Mouse (Mus musculus) erythroblast, embryonic 14.5 days (primary cell): ENCODE data around the gene Rxrb. TPM values are rescaled to one million over a fixed set of nuclear protein-coding genes. Genes with fewer than 3 reads are reported as not detected.

ENCODE experiments used
- H3K27me3 ChIP-seq: 2 replicates; pipeline ENCODE4 v1.6.1; 2012; ENCODE audit warnings: inconsistent platforms; ENCODE audit not compliant: control insufficient read depth
- H3K36me3 ChIP-seq: 2 replicates; pipeline ENCODE4 v1.6.1; 2012; ENCODE audit warnings: mild to moderate bottlenecking, inconsistent platforms; ENCODE audit not compliant: control insufficient read depth
- H3K4me1 ChIP-seq: 2 replicates; pipeline ENCODE4 v1.6.1; 2012; ENCODE audit warnings: inconsistent platforms; ENCODE audit not compliant: control insufficient read depth
- H3K4me3 ChIP-seq: replicated peaks from 2 replicates; pipeline ENCODE3; 2012; ENCODE audit warnings: moderate library complexity, mild to moderate bottlenecking, inconsistent platforms
- H3K9me3 ChIP-seq: 2 replicates; pipeline ENCODE4 v1.6.1; 2012; ENCODE audit warnings: low read length, inconsistent platforms, mixed read lengths; ENCODE audit not compliant: control insufficient read depth
- GATA1 ChIP-seq: IDR thresholded peaks from 2 replicates; pipeline ENCODE4 v1.6.1; 2012; ENCODE audit warnings: low read length, inconsistent platforms, mixed read lengths
- TAL1 ChIP-seq: IDR thresholded peaks from 3 replicates; pipeline ENCODE4 v1.6.1; 2012; ENCODE audit warnings: low read length, inconsistent platforms, mixed read lengths
- polyA plus RNA-seq: library from polyadenylated mRNA; stranded (reverse); fragments of >175 nt; gene quantifications from 2 replicates; pipeline ENCODE4 v1.2.3, GENCODE M21; 2012

Gene Rxrb
- polyA plus RNA-seq, 1 experiment: 11.3 TPM

- no peak for TF ChIP-seq GATA1
- TF ChIP-seq TAL1: no peak
- Histone ChIP-seq H3K27me3 (peaks cover 35% of the 10 kb centered on the region), H3K36me3 (peaks cover 39% of the 10 kb centered on the region), H3K4me3 (no peak within 1 kb of the TSS), H3K4me1 (peaks cover 17% of the 10 kb centered on the region), H3K9me3 (no peaks in the 10 kb centered on the region)
Measured at GRCm38 (mm10) chr17:34038878-34039561, 7.4 kb downstream of the Rxrb start, which contains the start of gene Col11a2. Gene Col11a2, plus strand, starts transcription at chr17:34039437.

- peaks cover 32% of the 10 kb centered on the region for H3K36me3 ChIP-seq
- H3K4me3 ChIP-seq: no peak overlapping the region
- TF ChIP-seq GATA1: no peak
- no peak for TF ChIP-seq TAL1
- H3K9me3 ChIP-seq: no peaks in the 10 kb centered on the region
- peaks cover 35% of the 10 kb centered on the region for H3K27me3 ChIP-seq
- peaks cover 14% of the 10 kb centered on the region for H3K4me1 ChIP-seq
Measured at GRCm38 (mm10) chr17:34039562-34040450, 8.2 kb downstream of the Rxrb start.

DNA sequence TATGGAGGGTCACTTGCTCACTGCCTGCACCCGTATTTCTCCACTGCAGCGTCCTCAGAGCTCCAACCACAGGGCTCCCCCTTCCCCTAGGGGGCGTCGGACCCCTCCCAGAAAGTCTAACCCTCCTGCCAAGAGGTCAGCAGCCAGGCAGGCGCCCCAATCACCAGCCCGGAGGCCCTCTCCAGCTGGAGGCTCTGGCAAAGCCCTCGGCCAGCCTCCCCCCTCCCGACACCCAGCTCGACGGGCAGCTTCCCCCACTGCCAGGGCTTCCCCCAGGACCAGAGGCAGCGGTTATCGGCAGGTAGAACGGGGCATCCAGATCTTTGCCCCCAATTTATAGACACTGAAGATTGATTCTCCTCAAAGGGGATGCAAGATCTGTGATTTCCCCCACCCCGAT lies 14.3 kb downstream of the Rxrb start:
- H3K36me3 ChIP-seq: no peaks in the 10 kb centered on the region
- no peak for TF ChIP-seq GATA1
- TF ChIP-seq TAL1: no peak
- no peak overlapping the region for H3K4me3 ChIP-seq

GRCm38 (mm10) chr17:34047404-34048050 lies 15.9 kb downstream of the Rxrb start:
- H3K9me3 ChIP-seq: peaks cover 7% of the 10 kb centered on the region
- no peaks in the 10 kb centered on the region for H3K27me3 ChIP-seq
- H3K4me3 ChIP-seq: no peak overlapping the region
- H3K36me3 ChIP-seq: no peaks in the 10 kb centered on the region
- no peaks in the 10 kb centered on the region for H3K4me1 ChIP-seq
- TF ChIP-seq GATA1: no peak
- TF ChIP-seq TAL1: no peak

More for the DNA sequence above, 14.3 kb downstream of the Rxrb start:
- H3K9me3 ChIP-seq: peaks cover 7% of the 10 kb centered on the region
- H3K27me3 ChIP-seq: peaks cover 12% of the 10 kb centered on the region
- no peaks in the 10 kb centered on the region for H3K4me1 ChIP-seq

GRCm38 (mm10) chr17:34057224-34057623 lies 25.6 kb downstream of the Rxrb start:
- Histone ChIP-seq H3K4me3 (no peak overlapping the region), H3K9me3 (no peaks in the 10 kb centered on the region)
- no peak for TF ChIP-seq TAL1
- no peak for TF ChIP-seq GATA1

GRCm38 (mm10) chr17:34068864-34069263 lies 37.3 kb downstream of the Rxrb start:
- Histone ChIP-seq H3K4me3 (no peak overlapping the region), H3K36me3 (no peaks in the 10 kb centered on the region), H3K9me3 (no peaks in the 10 kb centered on the region), H3K27me3 (no peaks in the 10 kb centered on the region), H3K4me1 (no peaks in the 10 kb centered on the region)
- TF ChIP-seq GATA1: no peak
- no peak for TF ChIP-seq TAL1

More at GRCm38 (mm10) chr17:34057224-34057623, 25.6 kb downstream of the Rxrb start:
- no peaks in the 10 kb centered on the region for H3K27me3 ChIP-seq
- H3K4me1 ChIP-seq: no peaks in the 10 kb centered on the region
- no peaks in the 10 kb centered on the region for H3K36me3 ChIP-seq

DNA sequence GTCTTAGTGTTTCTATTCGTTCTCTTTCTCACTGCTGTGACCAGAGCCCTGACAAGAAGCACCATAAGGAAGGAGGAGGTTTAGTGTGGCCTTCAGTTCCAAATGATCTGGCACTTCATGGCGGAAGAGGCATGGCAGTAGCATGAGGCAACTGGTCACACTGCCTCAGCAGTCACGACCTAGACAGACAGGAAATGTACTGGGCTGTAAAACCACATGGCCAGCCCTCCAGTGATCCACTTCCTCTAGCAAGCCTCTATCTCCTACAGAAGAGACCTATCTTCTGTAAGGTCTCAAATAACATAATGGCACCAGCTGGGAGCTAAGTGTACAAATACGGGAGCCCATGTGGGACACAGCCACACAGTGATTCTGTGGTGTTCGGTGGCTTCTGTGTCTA lies 40.5 kb downstream of the Rxrb start:
- H3K4me1 ChIP-seq: no peaks in the 10 kb centered on the region
- TF ChIP-seq GATA1 (no peak), TAL1 (no peak)
- H3K36me3 ChIP-seq: no peaks in the 10 kb centered on the region
- H3K9me3 ChIP-seq: no peaks in the 10 kb centered on the region
- H3K4me3 ChIP-seq: no peak overlapping the region
- H3K27me3 ChIP-seq: peaks cover 15% of the 10 kb centered on the region

DNA sequence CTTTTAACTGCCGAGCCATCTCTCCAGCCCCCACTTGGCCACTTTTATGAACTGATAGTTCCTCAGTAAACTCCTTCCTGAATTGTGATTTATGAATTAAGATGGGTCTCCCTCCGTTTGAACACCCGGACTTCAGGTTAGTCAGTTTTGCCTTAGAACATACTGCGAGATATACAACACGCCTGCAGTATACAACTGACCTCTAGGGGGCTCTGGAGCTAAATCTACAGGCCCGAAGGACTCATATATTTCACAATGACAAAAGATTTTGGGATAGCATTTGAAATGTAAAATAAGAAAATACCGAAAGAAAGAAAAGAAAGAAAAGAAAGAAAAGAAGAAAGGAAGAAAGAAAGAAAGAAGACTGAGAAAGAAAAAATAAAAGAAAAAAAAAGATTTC lies 43.7 kb downstream of the Rxrb start:
- TF ChIP-seq TAL1 (no peak), GATA1 (no peak)
- no peak overlapping the region for H3K4me3 ChIP-seq
- no peaks in the 10 kb centered on the region for H3K36me3 ChIP-seq
- no peaks in the 10 kb centered on the region for H3K9me3 ChIP-seq
- peaks cover 6% of the 10 kb centered on the region for H3K4me1 ChIP-seq
- H3K27me3 ChIP-seq: peaks cover 19% of the 10 kb centered on the region

GRCm38 (mm10) chr17:34077549-34077948 lies 45.9 kb downstream of the Rxrb start:
- Histone ChIP-seq H3K36me3 (no peaks in the 10 kb centered on the region), H3K9me3 (no peaks in the 10 kb centered on the region), H3K4me3 (no peak overlapping the region), H3K4me1 (peaks cover 6% of the 10 kb centered on the region), H3K27me3 (peaks cover 19% of the 10 kb centered on the region)
- TF ChIP-seq GATA1 (no peak), TAL1 (no peak)
